Mouse (Mus musculus) adrenal gland, adult 2 months (tissue): ENCODE data around the gene Irf6. TPM values are rescaled to one million over a fixed set of nuclear protein-coding genes. Genes with fewer than 3 reads are reported as not detected.

Experiments used
- DNase-seq: peaks from one replicate; pipeline ENCODE4 v3.0.0; 2021
- polyA plus RNA-seq: library from polyadenylated mRNA; depleted of rRNA; stranded (reverse); fragments of >200 nt; gene quantifications from 2 replicates; pipeline ENCODE4 v1.2.3, GENCODE M21; 2012
- total RNA-seq, 2 experiments: library from RNA; stranded (reverse); gene quantifications; 2 replicates each; pipeline ENCODE4 v1.2.3; 2021

Gene Irf6
- total and polyA plus RNA-seq, 3 experiments: 0.31 to 0.51 (median 0.49) TPM

DNA sequence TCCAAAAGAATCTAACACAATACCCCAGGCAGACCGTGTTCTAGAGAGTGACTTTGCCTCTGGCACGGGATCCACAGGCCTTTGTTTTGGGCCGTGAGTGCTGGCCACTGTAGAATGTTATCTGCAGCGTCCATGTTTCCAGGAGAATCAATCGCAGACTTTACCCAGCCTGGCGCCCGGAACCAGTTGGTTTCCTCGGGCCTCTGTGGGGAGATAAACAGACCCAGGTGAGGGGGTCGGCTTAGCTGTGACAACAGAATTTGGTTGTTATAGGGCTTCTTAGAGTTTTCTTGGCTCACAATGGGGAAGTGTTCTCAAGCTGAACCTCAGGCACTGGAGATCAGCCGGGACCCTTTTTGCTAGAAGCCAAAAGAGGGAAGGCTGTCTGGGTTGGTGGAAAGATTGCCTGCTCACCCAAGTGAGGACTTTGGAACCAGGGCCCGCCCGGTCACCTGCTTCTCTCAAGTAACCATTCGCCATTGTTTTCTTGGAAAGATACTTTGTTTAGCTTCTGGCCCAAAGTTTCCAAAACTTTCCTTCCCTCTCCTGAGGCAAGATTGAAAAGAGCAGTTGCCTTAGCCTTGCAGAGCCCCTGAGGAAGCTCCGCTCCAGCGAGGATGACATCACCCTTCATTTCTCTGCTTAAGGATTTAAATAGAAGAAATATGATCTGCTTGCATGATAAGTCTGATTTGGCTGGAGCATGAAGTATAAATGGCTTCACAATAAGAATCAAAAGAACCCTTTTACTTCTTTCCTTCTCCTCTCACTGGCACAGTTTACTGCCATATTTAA, 3.6 kb downstream of the Irf6 start:
- no peak for DNase-seq

DNA sequence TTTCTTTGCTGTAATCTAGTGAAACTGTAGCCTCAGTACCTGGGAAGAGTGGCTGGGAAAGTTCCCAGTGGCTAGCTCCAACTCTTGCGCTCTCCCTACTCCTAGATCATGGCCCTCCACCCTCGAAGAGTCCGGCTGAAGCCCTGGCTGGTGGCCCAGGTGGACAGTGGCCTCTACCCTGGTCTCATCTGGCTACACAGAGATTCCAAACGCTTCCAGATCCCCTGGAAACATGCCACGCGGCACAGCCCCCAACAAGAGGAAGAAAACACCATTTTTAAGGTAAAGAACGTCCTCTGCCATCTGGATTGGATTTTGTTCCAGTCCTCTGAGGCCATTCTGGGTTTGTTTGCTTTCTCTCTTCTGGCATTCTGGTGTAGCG, 4.2 kb downstream of the Irf6 start:
- no peak for DNase-seq

DNA sequence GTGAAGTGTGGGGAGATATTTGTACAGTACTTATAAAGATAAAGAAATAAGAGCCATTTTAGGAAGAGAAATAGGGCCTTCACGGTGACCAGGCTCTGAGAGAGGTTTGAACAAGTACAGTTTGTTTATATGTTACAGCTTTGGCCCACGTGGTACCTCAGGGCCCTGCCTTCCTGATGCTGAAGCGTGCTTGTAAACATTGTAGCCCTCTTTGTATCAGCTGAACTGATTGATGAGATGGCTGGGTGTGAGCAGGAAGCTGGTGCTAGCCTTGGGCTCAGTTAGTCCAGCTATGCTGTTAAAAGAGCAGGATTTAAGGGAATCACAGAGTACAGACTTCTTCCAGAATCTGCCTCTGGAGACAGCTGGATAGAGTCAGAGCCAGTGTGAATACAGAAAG, 6.3 kb downstream of the Irf6 start:
- DNase-seq: no peak

DNA sequence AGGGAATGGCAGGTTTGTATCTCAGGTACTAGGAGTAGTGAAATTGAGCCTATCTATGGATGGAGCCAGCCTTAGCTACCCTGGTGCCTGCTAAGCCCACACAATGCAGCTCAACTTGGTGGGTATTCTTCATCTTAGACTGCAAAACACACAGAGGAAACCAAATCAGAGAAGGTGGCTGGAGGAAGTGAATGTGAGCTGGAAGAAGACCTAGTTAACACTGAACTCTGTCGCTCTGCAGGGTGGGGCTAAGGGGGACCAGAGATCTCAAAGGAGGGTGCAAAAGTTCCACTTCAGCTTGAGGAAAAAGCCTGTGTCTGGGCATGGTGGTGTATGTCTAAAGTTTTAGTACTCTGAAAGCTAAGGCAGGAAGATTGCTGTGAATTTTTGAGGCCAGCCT, 6.7 kb downstream of the Irf6 start:
- no peak for DNase-seq

DNA sequence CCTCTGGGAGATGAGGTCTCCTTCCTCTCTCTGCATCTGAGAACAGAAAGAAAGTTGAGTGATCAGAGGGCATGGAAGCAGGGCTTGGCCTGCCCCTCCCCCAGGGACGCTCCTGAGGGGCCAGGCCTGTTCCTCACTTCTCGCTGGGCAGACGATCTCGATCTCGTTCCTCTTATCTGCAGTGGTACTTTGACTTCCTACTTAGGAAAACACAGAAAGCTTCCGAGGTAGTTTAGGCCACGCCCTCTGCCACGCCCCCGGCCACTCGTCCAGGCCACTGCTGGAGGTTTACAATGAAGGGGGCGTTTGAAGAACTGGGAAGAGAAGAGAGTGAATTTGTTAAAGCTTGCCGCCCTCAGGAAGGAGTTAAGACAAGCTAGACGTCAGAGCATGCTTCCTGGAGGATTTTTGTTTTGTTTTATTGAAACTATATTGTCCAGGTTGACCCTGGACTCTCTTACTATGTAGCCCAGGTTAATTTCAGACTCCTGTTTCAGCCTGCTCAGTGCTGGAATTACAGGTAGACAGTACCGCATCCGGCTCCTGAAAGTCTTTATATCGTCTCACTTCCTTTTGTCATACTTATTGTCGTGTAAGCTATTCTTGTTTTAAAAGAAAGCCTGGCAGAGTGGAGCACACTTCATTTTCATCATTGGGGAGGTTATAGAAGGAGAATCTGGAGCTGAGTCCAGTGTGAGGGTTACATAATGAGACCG, 7.6 kb downstream of the Irf6 start:
- peak; percentile 49 for DNase-seq

DNA sequence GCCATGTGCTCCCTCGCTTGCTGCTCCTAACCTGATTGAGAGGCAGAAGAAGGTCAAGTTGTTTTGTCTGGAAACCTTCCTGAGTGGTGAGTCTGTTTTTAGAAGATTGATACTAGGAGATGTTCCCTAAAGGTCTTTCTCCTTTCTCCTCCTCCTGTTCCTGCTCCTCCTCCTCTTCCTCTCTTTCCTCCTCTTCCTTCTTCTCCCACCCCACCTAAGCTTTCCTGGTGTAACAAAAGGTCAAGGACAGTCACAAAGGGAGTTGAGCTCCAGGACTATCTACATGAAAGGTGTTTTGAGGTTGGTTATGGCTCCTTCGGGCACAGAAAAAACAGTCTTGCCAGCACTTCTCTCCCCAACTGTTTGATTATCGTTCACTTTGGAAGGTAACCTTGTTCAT, 14.8 kb downstream of the Irf6 start, which contains the start of gene A130010J15Rik:
A130010J15Rik (plus strand) TSS at position 301 of the 400 bp plus-strand sequence.
- DNase-seq: no peak

DNA sequence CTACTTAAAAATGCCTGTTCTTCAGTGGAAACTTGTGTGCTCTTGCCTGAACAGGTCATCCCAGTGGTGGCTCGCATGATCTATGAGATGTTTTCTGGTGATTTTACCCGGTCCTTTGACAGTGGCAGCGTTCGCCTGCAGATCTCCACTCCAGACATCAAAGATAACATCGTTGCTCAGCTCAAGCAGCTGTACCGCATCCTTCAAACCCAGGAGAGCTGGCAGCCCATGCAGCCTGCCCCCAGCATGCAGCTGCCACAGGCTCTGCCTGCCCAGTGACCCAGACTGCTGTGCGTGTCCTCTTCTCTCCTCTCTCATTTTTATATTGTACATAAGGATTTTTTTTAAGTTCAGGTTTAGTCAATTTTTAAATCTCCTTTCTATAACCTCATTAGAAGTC, 16.3 kb downstream of the Irf6 start:
- no peak for DNase-seq

DNA sequence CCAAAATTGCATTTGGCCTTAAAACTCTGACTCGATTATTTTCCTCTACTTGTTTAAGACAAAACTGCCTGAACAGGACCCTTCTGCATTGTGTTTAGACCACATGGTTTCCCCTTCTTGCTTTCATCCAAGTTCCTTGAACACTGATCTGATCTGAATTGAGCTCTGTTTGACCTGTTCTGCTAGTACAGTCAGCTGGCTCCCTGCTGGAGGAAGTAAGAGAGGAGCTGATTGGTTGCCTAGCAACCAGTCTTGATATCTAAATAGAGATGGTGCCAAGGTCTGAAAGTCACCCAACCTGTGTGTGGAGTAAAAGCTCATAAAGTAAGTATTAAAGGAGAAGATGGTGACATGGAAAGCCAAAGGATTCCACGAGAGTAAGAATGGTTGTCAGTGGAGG, 16.9 kb downstream of the Irf6 start:
- no peak for DNase-seq

DNA sequence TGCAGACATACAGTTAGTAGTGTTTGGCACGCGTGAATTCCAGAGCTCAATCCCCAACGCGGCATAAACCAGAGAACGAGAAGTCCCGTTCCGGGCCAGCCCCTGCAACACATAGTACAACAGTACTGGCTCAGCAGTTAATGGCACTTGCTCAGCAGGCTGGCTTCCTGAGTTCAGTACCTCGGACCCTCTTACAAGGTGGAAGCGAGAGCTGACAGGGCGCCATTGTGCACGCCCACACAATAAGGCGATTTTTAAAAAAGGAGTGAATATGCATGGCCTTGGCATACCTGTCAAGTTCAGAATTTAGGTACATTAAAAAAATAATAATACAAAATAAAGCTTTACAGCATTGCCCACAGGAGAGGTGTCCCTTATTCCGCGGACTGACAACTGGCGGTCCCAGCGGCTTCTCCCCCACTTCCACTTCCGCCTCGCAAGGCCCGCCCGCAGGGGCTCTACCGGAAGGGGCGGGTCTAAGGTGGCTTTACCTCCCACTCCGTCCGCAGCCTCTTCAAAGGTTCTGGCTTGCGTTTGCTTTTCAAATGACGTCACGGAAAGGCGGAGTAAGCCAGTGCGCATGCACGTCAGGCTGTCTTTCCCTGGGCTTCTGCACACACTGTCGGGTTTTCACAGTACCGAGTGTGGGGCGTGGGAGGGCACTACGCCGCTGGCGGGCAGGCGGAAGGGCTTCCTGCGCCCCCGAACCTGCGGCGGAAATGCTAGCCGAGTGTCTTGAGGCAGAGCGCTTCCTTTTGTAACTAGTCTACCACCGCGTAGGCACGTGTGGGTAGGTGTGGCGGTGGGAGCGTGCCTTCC, 20.3 kb downstream of the Irf6 start:
- DNase-seq: peak; percentile 97

DNA sequence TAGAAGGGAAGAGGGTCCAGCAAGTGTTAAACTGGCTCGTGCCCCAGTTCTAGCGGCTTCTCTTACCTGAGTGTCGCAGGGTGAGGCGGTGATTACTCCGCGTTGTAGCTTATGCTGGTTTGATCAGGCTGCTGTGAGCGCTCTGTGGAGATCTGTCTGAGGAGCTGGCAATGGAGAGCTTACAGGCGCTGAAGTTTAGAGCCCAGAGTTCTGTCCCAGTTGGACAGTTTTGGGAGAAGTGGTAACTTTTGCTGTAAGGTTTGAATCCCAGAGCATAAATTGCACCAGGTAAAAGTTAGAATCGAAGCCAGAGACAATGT, 20.9 kb downstream of the Irf6 start:
- DNase-seq: no peak

DNA sequence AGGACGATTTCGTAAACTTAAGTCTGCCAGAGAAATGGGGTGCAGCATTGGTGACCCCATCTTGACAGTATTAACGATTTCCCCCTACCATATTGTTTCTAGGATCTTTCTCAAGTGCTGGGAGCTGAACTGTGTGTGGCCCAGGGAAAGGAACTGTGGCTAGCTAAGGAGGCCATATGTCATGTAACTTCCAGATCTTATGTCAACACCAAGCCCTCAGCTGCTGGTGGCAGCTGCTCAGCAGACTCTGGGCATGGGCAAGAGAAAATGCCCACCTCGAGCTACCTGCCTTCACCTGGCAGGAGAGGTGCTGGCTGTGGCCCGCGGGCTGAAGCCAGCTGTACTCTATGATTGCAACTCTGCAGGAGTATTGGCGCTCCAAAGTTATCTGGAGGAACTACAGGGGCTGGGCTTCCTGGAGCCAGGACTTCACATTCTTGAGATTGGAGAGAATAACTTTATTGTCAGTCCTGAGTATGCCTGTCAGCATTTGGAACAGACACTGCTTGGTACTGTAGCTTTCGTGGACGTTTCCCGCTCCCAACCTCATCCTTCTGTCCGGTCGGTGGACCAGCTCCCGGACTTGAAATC, 21.3 kb downstream of the Irf6 start:
- no peak for DNase-seq

DNA sequence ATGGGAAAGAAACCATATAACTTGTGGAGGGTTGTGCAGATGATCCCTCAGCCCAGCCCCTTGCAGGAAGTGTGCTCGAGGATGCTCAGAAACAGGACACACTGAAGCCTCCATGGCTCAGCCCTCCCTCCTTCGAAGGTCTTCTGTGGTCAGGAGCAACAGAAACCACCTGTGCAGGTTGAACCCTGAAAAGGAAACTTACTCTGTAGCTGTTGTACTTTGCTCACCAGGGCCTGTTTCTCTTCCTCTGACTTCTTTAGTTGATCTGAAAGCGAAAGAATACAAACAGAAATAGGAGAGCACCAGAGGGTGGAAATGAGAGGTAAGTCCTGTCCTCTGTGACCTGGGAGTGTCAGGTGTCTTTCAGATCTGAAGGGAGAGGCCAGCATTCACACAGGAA, 28.2 kb downstream of the Irf6 start:
- no peak for DNase-seq

DNA sequence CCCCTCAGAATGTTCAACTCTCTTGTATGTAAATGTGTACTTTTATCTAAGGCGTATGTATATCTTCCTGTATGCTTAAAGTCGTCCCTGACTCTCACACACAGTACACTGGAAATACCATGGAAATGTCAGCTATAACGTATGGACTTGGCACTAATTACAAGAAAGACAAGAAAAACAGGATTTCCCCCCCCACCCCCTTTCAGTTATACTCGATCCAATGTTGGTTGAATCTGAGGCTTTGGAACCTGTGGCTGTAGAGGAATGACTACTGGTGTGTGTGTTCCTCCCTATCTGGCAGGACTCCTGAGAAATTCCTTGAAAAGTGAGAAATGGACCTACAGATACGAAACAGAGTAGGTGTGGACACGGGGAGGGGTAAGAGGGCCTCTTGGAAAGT, 35.3 kb downstream of the Irf6 start:
- DNase-seq: no peak

DNA sequence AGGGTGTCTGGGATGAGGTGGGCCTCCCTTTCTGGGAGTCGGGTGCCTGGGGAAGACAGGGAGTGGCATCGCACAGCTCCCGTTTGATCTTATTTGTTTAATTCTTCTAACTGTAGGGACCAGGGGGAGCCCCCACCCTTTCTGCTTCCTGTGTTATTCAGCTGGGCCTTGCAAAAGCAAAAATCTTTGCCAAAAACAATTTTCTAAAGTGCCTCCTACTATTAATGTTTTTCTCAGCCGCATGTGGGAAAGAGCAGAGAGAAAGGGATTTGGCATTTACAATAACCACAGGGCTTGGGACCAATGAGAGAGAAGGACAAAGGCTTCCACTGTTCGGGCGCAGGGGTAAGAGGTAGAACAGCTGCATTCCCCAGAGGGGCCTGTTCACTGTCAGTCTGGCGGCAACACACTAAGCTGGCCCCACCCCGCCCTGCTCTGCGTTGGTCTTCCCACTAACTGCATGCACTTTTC, 36.3 kb downstream of the Irf6 start:
- DNase-seq: peak; percentile 14

DNA sequence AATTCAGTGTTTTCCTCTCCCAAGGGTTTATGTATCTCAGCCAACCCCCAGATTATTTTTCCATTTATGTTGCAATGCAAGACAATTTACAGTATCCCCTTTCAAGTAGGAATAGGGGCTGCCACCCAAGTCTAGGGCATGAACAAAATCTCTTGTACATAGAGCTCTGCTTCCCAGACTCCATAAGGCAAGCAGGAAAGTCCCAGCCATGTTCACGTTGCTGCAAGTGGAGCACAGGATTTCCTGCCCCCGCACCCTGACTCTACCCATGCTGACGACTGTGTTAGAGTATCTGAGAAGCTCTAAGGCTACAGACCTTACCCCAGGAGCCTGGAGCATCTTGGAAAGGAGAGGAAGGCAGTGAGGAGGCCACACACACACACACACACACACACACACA, 36.9 kb downstream of the Irf6 start:
- no peak for DNase-seq

DNA sequence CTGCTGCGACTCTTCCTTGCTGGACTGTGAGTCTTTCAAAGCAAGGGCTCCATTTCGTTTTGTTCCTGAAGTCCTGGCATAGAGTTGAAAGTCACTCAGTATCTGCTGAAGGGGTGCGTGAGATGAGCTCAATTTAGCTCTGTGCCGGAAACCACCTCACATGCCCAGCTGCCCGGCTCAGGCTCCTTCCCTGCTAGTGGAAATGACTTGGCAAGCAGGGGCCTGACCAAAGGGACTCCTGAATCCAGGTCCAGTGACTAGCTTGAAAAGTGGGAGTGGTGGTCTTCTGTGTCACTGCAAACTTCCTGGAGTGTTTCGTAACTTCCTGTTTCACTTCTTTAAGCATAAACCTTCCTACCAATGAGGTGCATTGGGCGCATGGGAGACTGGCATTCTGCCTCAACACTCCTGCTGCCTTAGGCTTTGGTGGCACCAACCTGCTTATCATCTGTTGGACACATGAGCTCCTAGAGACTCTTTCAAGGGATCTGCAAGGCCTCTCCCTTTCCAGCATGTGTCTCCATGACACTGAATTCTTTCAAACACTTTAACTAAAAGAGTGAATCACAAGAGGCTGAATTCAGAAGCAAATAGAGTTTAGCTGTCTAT, 38.9 kb downstream of the Irf6 start:
- DNase-seq: no peak

DNA sequence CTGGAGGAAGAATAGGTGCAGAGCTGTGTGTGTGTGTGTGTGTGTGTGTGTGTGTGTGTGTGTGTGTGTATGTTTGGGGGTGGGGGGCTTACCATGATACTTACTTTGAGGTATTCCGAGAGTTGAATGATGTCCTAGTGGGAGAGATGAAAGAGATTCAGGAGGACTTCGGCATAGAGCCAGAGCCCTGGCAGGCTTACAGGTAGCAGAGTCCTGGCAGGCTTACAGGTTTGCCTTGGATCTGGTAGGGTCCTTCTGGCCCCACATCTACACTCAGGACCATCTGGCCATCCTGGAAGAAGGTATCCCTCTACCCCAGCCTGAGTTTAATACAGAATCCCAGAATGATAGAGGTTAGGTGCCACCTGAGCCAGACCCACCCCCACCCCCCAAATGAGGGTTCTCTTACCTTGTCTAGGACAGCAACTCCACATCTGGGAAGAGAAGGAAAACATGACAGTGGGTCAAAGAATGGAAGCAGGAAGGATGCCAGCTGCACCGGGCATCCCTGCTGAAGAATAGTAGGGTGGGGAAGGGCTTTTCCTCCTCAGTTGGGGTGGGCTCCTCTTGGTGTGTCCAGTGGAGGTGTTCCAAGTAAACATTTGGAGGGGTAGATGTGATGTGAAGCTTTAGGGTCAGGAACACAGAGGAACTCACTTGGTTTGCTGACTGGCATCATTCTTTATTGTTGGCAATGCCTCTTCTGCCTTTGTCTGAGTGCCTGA, 41.7 kb downstream of the Irf6 start:
- no peak for DNase-seq

DNA sequence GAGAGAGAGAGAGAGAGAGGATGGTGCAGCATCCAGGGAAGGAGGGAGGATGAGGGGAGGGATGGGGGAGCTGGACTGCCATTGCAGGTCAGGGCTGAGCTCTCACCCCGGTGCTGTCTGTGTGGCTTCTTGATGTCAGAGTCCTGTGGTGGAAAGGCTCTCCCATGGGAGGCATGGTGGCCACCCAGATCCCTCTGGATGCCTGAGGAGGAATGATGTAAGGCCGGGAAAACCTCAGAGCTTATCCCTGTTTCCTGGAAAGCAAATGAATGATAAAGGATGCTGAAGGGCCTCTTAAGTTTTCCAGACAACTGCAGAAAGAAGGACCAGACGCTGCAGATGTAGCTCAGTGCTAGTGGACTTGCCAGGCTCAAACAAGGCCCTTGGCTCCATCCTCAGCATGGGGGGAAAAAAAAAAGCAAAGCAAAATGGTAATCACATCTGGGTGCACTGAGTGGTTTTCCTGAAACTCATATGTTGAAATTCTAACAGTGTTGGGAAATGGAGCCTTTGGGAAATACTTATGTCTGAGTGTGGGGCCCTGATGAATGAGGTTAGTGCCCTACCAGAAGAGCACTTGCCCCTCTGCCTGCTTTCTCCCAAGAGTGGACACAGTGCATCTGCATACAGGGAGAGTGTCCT, 42.4 kb downstream of the Irf6 start:
- DNase-seq: no peak

DNA sequence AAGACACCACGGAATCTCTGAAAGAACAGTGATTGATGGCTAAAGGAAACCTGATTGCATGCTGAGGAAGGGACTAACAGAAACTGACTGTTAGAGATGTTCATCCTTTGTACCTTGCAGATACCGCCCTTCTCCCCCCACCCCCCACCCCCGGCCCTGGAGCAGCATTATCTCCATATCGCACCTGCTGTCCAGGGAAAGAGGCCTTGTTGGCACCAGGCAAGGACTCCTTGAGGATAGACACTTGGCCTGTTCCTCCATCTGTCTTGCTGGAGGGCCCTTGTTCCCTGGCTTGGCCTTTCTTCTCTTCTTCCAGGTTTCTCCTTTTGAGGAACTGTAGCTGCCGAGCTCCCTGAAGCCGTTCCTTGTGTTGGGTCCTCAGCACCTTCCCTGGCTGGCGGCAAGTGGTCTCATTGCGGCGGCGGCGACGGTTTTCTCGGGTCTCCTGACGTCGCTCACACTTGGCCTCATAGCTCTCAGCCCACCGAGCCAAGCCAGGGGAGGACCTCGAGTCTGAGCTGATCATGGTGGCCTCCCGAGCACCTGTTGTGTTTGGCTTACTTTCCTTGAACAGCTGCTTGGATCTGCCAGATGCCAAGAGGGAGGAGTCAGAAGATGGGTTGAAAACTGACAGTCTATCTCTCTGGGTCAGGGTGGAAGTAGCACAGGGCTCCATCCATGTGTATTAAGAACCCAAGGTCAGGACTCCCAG, 44.7 kb downstream of the Irf6 start:
- DNase-seq: no peak

DNA sequence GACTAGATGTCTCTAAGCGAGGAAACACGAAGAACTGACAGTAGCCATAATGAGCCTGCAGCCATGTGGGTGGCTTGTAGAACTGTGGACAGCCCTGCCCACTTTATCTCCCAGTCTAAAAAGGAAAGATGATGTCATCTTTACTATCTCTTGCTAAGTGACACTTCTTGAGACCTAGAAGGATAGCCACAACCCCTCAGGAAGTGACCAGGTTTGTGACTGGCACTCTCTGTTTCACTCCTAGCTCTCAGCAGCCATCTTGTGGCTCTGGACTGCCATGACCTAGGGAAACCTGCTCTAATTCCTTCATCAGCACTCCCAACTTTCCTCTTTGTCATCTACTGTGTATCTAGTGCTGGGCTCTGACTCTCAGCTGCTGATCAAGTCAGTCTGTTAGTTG, 45.4 kb downstream of the Irf6 start:
- no peak for DNase-seq
